Mouse (Mus musculus) kidney, postnatal 10 days (tissue): ENCODE results near the gene Dnpep.

Source experiments
- DNase-seq: peaks from one replicate; pipeline ENCODE4 v3.0.0; 2021; ENCODE audit warnings: mixed read lengths

The Dnpep gene

GRCm38 (mm10) chr1:75262969-75263951 is 54.5 kb downstream of the Dnpep start:
- peak; percentile 89 for DNase-seq

GRCm38 (mm10) chr1:75261278-75261677 is 56.5 kb downstream of the Dnpep start:
- DNase-seq = no peak
